Mouse (Mus musculus): ENCODE measurements around the gene Olfr191. TPM values are rescaled to one million over a fixed set of nuclear protein-coding genes. Genes with fewer than 3 reads are reported as not detected.
"Not testable (repeated sequence)": the region's sequence is repeated elsewhere in the genome, so short reads cannot be mapped to it uniquely, and the experiment has no call there.

Olfr191 gene
- polyA plus RNA-seq, 2 experiments: not detected

DNA sequence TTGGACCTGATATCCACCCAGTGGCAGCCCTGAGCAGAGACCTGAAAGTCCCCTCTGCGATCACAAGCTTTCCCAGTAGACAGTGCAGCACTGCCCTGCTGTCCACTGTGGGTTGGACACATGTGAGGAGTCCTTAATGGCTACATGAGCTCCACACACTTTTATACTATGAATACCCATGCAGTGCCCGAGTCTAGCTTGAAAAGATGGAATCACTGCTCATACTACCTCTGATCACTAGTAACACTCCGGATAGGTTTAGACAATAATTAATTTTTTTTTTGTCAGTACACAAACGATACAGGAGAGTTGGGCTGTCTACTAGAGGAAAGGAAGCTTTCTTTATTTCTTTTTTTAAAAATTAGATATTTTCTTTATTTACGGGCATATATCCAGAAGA, 11.7 kb downstream of the Olfr191 start, which contains the start of gene Olfr190:
Gene Olfr190 (minus strand): TSS at position 101 of the 400 bp plus-strand sequence.
- no peak within 1 kb of the TSS for H3K9ac ChIP-seq (ENCODE audit: low read depth, low read length, severe bottlenecking)
- no peak for DNase-seq (ENCODE audit: low spot score)
- H3K4me1 ChIP-seq (ENCODE audit: control insufficient read depth, insufficient read depth, low read length): no peaks in the 10 kb centered on the region
- H3K4me3 ChIP-seq (replicated peaks; ENCODE audit: low read length): no peak within 1 kb of the TSS
- no peaks in the 10 kb centered on the region for H3K36me3 ChIP-seq (ENCODE audit: control insufficient read depth, insufficient read depth, low read length)
- TF ChIP-seq POLR2A (IDR thresholded peaks at IDR 0.05; ENCODE audit: borderline replicate concordance, extremely low read depth, insufficient read depth, insufficient read length): no peak
- H3K27me3 ChIP-seq (ENCODE audit: control insufficient read depth, insufficient read depth, low read length): no peaks in the 10 kb centered on the region
- H3K9me3 ChIP-seq (ENCODE audit: control insufficient read depth, low read length): no peaks in the 10 kb centered on the region
- H3K27ac ChIP-seq (replicated peaks; ENCODE audit: low read depth, low read length): no peak within 1 kb of the TSS
- ATAC-seq (ENCODE audit: low FRiP score, low read depth): no peak
- H3K4me2 ChIP-seq (replicated peaks; ENCODE audit: low read depth, low read length, severe bottlenecking): no peak within 1 kb of the TSS
- 83% methylated on average over 5 of the region's 5 CpGs for WGBS

DNA sequence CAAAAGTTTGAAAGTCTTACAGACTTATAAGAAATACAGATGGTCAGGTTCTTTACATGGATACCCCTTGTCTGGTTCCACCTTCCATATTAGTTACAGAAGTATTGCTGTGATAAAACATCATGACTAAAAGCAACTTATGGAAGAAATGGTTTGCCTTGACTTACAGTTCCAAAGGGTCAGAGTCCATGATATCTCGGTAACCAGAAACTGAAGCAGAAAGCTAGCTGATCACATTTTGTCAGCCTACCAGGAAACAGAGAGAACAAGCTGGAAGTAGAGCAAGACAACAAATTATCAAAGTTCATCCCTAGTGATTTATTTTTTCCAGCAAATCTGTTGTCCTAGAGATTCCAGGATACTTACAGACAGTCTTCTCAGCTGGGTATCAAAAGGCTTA, 16.1 kb downstream of the Olfr191 start:
- no peaks in the 10 kb centered on the region for H3K4me1 ChIP-seq (ENCODE audit: control insufficient read depth, insufficient read depth, low read length)
- no peak overlapping the region for H3K9ac ChIP-seq (ENCODE audit: low read depth, low read length, severe bottlenecking)
- H3K27ac ChIP-seq (replicated peaks; ENCODE audit: low read depth, low read length): no peak overlapping the region
- H3K27me3 ChIP-seq (ENCODE audit: control insufficient read depth, insufficient read depth, low read length): no peaks in the 10 kb centered on the region
- H3K4me3 ChIP-seq (replicated peaks; ENCODE audit: low read length): no peak overlapping the region
- H3K9me3 ChIP-seq (ENCODE audit: control insufficient read depth, low read length): no peaks in the 10 kb centered on the region
- no peaks in the 10 kb centered on the region for H3K36me3 ChIP-seq (ENCODE audit: control insufficient read depth, insufficient read depth, low read length)
- 77% methylated on average over 1 of the region's 1 CpGs for WGBS
- no peak for DNase-seq (ENCODE audit: low spot score)
- no peak overlapping the region for H3K4me2 ChIP-seq (replicated peaks; ENCODE audit: low read depth, low read length, severe bottlenecking)
- TF ChIP-seq POLR2A (IDR thresholded peaks at IDR 0.05; ENCODE audit: borderline replicate concordance, extremely low read depth, insufficient read depth, insufficient read length): no peak
- no peak for ATAC-seq (ENCODE audit: low FRiP score, low read depth)

DNA sequence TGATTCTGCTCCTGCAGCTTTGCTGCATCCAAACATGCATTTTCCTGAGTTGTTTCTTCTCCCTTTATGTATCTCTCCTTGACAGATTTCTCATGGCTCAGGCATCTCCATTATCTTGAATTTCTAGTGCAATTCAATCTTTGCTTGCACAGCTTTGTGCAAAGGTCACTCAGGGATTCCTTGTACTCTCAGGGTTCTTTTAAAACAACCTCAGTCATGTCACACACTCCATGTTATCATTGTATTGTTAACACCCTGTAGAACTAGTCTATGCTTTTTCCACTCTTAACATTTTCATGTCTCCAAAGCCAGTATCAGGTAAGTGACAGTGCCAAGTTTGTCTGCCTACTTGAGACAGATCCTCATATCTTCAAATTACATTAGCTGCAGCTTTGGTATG, 17.9 kb downstream of the Olfr191 start:
- no peak overlapping the region for H3K27ac ChIP-seq (replicated peaks; ENCODE audit: low read depth, low read length)
- H3K4me2 ChIP-seq (replicated peaks; ENCODE audit: low read depth, low read length, severe bottlenecking): no peak overlapping the region
- TF ChIP-seq POLR2A (IDR thresholded peaks at IDR 0.05; ENCODE audit: borderline replicate concordance, extremely low read depth, insufficient read depth, insufficient read length): no peak
- DNase-seq (ENCODE audit: low spot score) (no peak), ATAC-seq (ENCODE audit: low FRiP score, low read depth) (no peak)
- no peaks in the 10 kb centered on the region for H3K36me3 ChIP-seq (ENCODE audit: control insufficient read depth, insufficient read depth, low read length)
- H3K9ac ChIP-seq (ENCODE audit: low read depth, low read length, severe bottlenecking): no peak overlapping the region
- H3K9me3 ChIP-seq (ENCODE audit: control insufficient read depth, low read length): no peaks in the 10 kb centered on the region
- no peaks in the 10 kb centered on the region for H3K27me3 ChIP-seq (ENCODE audit: control insufficient read depth, insufficient read depth, low read length)
- H3K4me1 ChIP-seq (ENCODE audit: control insufficient read depth, insufficient read depth, low read length): no peaks in the 10 kb centered on the region
- H3K4me3 ChIP-seq (replicated peaks; ENCODE audit: low read length): no peak overlapping the region

- not testable (repeated sequence) for ATAC-seq (ENCODE audit: low FRiP score, low read depth); H3K27me3 ChIP-seq (ENCODE audit: control insufficient read depth, insufficient read depth, low read length)
Measured at GRCm38 (mm10) chr16:59062411-59062810, 27.2 kb downstream of the Olfr191 start.

GRCm38 (mm10) chr16:59049286-59049685, 40.3 kb downstream of the Olfr191 start:
- H3K9me3 ChIP-seq (ENCODE audit: control insufficient read depth, low read length); H3K4me2 ChIP-seq (replicated peaks; ENCODE audit: low read depth, low read length, severe bottlenecking): not testable (repeated sequence)
- 95% methylated on average over 2 of the region's 2 CpGs for WGBS

More at GRCm38 (mm10) chr16:59062411-59062810, 27.2 kb downstream of the Olfr191 start:
- H3K9me3 ChIP-seq (ENCODE audit: control insufficient read depth, low read length); H3K4me2 ChIP-seq (replicated peaks; ENCODE audit: low read depth, low read length, severe bottlenecking); H3K4me1 ChIP-seq (ENCODE audit: control insufficient read depth, insufficient read depth, low read length); H3K27ac ChIP-seq (replicated peaks; ENCODE audit: low read depth, low read length); H3K36me3 ChIP-seq (ENCODE audit: control insufficient read depth, insufficient read depth, low read length); H3K9ac ChIP-seq (ENCODE audit: low read depth, low read length, severe bottlenecking); DNase-seq (ENCODE audit: low spot score); H3K4me3 ChIP-seq (replicated peaks; ENCODE audit: low read length): not testable (repeated sequence)
- WGBS: 68% methylated on average over 3 of the region's 3 CpGs

DNA sequence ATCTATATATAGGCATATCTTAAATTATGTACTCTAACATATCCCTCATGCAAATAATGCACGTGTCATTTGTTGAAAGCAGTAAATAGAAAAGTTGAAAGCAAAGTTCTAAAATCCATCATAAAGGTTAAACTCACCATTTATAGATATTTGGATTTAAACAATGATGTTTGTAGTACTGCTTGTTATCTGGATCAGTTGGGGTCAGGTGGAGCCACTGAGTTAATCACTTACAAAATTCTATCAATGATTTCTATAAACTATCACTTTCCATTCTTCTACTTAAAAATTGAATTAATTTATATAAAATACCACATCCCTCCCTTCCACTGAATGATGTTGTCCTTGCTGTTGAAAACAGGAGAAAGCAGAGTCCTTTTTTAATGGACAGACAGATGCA, 40.8 kb downstream of the Olfr191 start:
- TF ChIP-seq POLR2A (IDR thresholded peaks at IDR 0.05; ENCODE audit: borderline replicate concordance, extremely low read depth, insufficient read depth, insufficient read length): no peak
- no peak overlapping the region for H3K27ac ChIP-seq (replicated peaks; ENCODE audit: low read depth, low read length)
- no peaks in the 10 kb centered on the region for H3K36me3 ChIP-seq (ENCODE audit: control insufficient read depth, insufficient read depth, low read length)
- no peak overlapping the region for H3K4me2 ChIP-seq (replicated peaks; ENCODE audit: low read depth, low read length, severe bottlenecking)
- no peaks in the 10 kb centered on the region for H3K27me3 ChIP-seq (ENCODE audit: control insufficient read depth, insufficient read depth, low read length)
- no peak overlapping the region for H3K9ac ChIP-seq (ENCODE audit: low read depth, low read length, severe bottlenecking)
- WGBS: 83% methylated on average over 1 of the region's 1 CpGs
- no peak for ATAC-seq (ENCODE audit: low FRiP score, low read depth)
- H3K4me3 ChIP-seq (replicated peaks; ENCODE audit: low read length): no peak overlapping the region
- no peaks in the 10 kb centered on the region for H3K4me1 ChIP-seq (ENCODE audit: control insufficient read depth, insufficient read depth, low read length)
- DNase-seq (ENCODE audit: low spot score): no peak
- H3K9me3 ChIP-seq (ENCODE audit: control insufficient read depth, low read length): no peaks in the 10 kb centered on the region

More at GRCm38 (mm10) chr16:59049286-59049685, 40.3 kb downstream of the Olfr191 start:
- not testable (repeated sequence) for H3K4me3 ChIP-seq (replicated peaks; ENCODE audit: low read length); H3K36me3 ChIP-seq (ENCODE audit: control insufficient read depth, insufficient read depth, low read length); H3K27ac ChIP-seq (replicated peaks; ENCODE audit: low read depth, low read length); H3K4me1 ChIP-seq (ENCODE audit: control insufficient read depth, insufficient read depth, low read length); H3K9ac ChIP-seq (ENCODE audit: low read depth, low read length, severe bottlenecking); ATAC-seq (ENCODE audit: low FRiP score, low read depth); H3K27me3 ChIP-seq (ENCODE audit: control insufficient read depth, insufficient read depth, low read length); DNase-seq (ENCODE audit: low spot score)

Measured in limb, embryonic 14.5 days (tissue).